Mouse (Mus musculus): ENCODE measurements around the gene Anapc1.

The Anapc1 gene

GRCm38 (mm10) chr2:128566304-128567147 is 120.7 kb downstream of the Anapc1 start:
- DNase-seq (ENCODE audit: low spot score), result peak; percentile 61

DNA sequence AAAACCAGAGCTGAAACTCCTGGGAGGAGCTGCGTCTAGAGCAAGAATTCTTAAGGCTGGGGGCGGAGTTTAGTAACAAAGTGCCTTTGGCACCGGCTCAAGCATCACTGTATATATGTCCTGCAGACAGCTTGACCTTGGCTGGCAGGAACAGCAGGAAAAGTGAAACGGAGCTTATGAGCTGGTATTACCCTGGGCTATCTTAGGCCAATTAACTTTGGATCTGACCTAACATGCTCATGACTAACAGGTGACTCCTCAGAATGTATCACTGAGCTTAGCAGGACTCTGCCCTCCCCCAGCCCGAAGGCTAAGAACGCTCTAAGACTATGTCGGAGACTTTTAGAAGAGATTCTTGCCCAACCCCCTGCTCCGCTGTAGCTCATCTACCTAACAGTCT is 121.3 kb downstream of the Anapc1 start:
- DNase-seq (ENCODE audit: low spot score), result no peak

DNA sequence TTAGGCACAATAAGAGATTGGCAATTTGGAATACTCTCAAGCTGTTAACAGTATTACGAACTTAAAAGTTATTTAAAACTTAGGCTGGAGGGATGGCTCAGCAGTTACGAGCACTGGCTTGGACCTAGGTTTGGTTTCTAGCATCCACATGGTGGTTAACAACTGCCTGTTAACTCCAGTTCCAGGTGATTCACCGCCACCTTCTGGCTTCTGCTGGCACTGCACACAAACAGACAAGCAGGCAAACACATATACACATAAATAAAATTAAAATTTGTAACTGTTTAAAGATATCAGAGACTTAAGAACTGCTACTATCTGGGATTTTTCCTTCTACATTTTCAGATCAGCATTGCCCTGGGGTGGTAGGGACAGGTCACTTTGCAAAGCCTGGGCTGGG is 123.0 kb downstream of the Anapc1 start:
- no peak for DNase-seq (ENCODE audit: low spot score)

Measured in testis, postnatal 10 days (tissue).